Mouse (Mus musculus) fat pad, adult 2 months (tissue): ENCODE measurements around the gene Gm20773.
"Not testable (repeated sequence)": the region's sequence is repeated elsewhere in the genome, so short reads cannot be mapped to it uniquely, and the experiment has no call there.

Experiments used
- DNase-seq: peaks from one replicate; pipeline ENCODE4 v3.0.0-alpha.2; 2011; ENCODE audit warnings: low read depth, low spot score; ENCODE audit errors: extremely low read depth

Gene Gm20773

DNA sequence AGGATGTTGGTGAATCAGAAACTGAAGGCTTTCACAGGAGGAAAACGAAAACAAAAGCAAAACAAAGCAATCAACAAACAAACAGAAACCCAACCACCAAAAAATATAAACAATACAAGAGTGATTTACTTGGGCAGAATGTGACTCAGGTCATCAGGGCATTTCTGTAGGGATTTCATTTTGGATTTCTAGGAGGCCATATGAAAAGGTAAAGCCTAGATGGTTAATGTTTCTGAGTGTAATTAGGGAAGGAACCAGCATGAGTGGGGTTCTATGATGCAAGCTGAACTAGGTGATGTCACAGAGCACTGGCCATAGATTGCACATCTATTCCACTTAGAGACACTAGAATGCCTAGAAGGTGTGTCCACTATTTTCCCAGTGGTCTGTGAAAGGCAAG, at the start of gene Gm20773:
Gm20773 (plus strand) TSS at position 301 of the 400 bp plus-strand sequence.
- DNase-seq, result not testable (repeated sequence)

DNA sequence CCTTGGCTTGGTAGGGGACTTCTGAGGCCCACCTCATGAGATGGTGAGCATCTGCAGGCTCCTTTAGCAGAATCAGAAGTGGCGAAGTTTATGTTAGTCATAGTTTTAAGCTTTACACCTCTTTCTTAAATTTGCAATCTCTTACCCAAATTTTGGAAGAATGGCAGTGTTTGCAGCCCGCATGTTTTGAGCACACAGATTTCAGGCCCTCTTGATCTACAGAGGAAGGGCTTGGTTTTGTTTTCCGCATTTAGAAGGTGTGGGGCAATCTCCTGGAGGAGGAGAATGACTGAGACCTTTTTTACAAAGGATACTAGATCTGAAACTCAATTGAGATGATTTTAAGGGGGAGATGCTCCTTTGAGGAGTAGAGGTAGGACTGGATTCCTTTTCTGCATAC, 28.3 kb upstream of the Gm20773 start, which contains the start of gene Gm21866:
Gm21866 (minus strand) TSS at position 101 of the 400 bp plus-strand sequence.
- DNase-seq, result not testable (repeated sequence)
